Mouse (Mus musculus): Measurements from ENCODE around the gene Hmcn2. TPM values are rescaled to one million over a fixed set of nuclear protein-coding genes. Genes with fewer than 3 reads are reported as not detected.

Gene Hmcn2
- total and polyA plus RNA-seq, 3 experiments = 1.0 to 5.7 (median 2.1) TPM

- peak overlapping the region; percentile 85 for H3K27ac ChIP-seq (ENCODE audit: insufficient read depth, low read depth)
- no peaks in the 10 kb centered on the region for H3K27me3 ChIP-seq (replicated peaks)
- no peaks in the 10 kb centered on the region for H3K9me3 ChIP-seq (replicated peaks; ENCODE audit: low read length)
- peak overlapping the region; percentile 64 to 79 (median 76) for H3K4me3 ChIP-seq (replicated peaks in 1 of 3; ENCODE audit: low read depth in 2 of 3, low read length in 2 of 3, poor library complexity in 1 of 3)
- in situ Hi-C loops (cut with MboI; ENCODE audit: low pct_ligation_motif_present, low pct_unique_long_range_greater_than_20kb, low sequenced_read_pairs) (loop anchor here (25.0 kb wide), 1 partner anchor 392 kb away; no protein-coding TSS in a partner anchor), dilution Hi-C loops (cut with MboI; ENCODE audit: extremely low pct_ligation_motif_present, extremely low pct_unique_long_range_greater_than_20kb, low sequenced_read_pairs) (no loop called here)
- H3K4me2 ChIP-seq (ENCODE audit: insufficient read depth, low read depth, poor library complexity, severe bottlenecking) = peak overlapping the region; percentile 65
- H3K9ac ChIP-seq (ENCODE audit: insufficient read depth, low read depth) = peak overlapping the region; percentile 59
- DNase-seq (ENCODE audit: extremely low read depth) = peak; percentile 77
- peaks cover 5% of the 10 kb centered on the region for H3K79me2 ChIP-seq (replicated peaks; ENCODE audit: control insufficient read depth, extremely low read depth, insufficient read depth, poor library complexity, severe bottlenecking)
- peaks cover 27 to 75% of the 10 kb centered on the region in 2 experiments for H3K4me1 ChIP-seq (ENCODE audit: control insufficient read depth in 1 of 2, insufficient read depth in 2 of 2)
- TF ChIP-seq SMC3 (IDR thresholded peaks at IDR 0.05; ENCODE audit: low read depth, low read length) (no peak), TCF12 (IDR thresholded peaks at IDR 0.05; ENCODE audit: low read depth, low read length) (0 out of 2 replicates have a peak, but pooled peaks have one; percentile 57), PAX5 (IDR thresholded peaks at IDR 0.05; ENCODE audit: low read length) (no peak), NELFE (IDR thresholded peaks at IDR 0.05; ENCODE audit: low read depth, low read length) (no peak), ETS1 (conservative IDR thresholded peaks at IDR 0.05; ENCODE audit: low read depth, low read length) (peak; percentile 56; the same call in 1 of the 2 replicates), NRF1 (IDR thresholded peaks at IDR 0.05; ENCODE audit: low read depth, low read length) (no peak), KAT2A (IDR thresholded peaks at IDR 0.05; ENCODE audit: insufficient replicate concordance, low read length) (no peak), ELF1 (IDR thresholded peaks at IDR 0.05; ENCODE audit: low read depth, low read length) (no peak), HCFC1 (IDR thresholded peaks at IDR 0.05; ENCODE audit: low read depth, low read length) (no peak), MAFK (IDR thresholded peaks at IDR 0.05; ENCODE audit: insufficient replicate concordance, low read length) (no peak), JUN (IDR thresholded peaks at IDR 0.05; ENCODE audit: insufficient read depth, low read depth, low read length) (no peak), E2F4 (IDR thresholded peaks at IDR 0.05; ENCODE audit: insufficient replicate concordance, low read depth, low read length) (no peak), POLR2A (IDR thresholded peaks at IDR 0.05; ENCODE audit: low read depth, low read length) (peak; percentile 36; the same call in 1 of the 2 replicates), MXI1 (IDR thresholded peaks at IDR 0.05; ENCODE audit: low read depth, low read length) (peak; percentile 89), USF2 (conservative IDR thresholded peaks at IDR 0.05; ENCODE audit: low read depth, low read length) (no peak), CTCF (conservative IDR thresholded peaks at IDR 0.05 in 1 of 2, IDR thresholded peaks at IDR 0.05 in 1 of 2; ENCODE audit: low read depth in 2 of 2, low read length in 2 of 2) (no peak), MAX (IDR thresholded peaks at IDR 0.05; ENCODE audit: low read length) (peak; percentile 42; the same call in 1 of the 2 replicates), IRF4 (IDR thresholded peaks at IDR 0.05; ENCODE audit: low read depth, low read length) (peak; percentile 70; the same call in 1 of the 2 replicates), MEF2A (IDR thresholded peaks at IDR 0.05; ENCODE audit: borderline replicate concordance, low read depth, low read length) (no peak), RCOR1 (conservative IDR thresholded peaks at IDR 0.05; ENCODE audit: low read depth, low read length) (no peak), ZC3H11A (IDR thresholded peaks at IDR 0.05; ENCODE audit: low read depth, low read length) (no peak), ZKSCAN1 (IDR thresholded peaks at IDR 0.05; ENCODE audit: borderline replicate concordance, low read depth, low read length) (no peak), ZMIZ1 (IDR thresholded peaks at IDR 0.05; ENCODE audit: low read depth, low read length) (0 out of 2 replicates have a peak, but pooled peaks have one; percentile 19), ZNF384 (IDR thresholded peaks at IDR 0.05; ENCODE audit: low read depth, low read length) (no peak), EP300 (IDR thresholded peaks at IDR 0.05; ENCODE audit: low read length) (no peak), CHD2 (IDR thresholded peaks at IDR 0.05; ENCODE audit: low read length) (no peak), GABPA (IDR thresholded peaks at IDR 0.05; ENCODE audit: insufficient replicate concordance, low read depth, low read length) (no peak), BHLHE40 (IDR thresholded peaks at IDR 0.05; ENCODE audit: low read depth, low read length) (no peak; the same call in 1 of the 2 replicates), MAZ (IDR thresholded peaks at IDR 0.05; ENCODE audit: low read depth, low read length) (no peak), USF1 (IDR thresholded peaks at IDR 0.05; ENCODE audit: low read depth, low read length) (peak; percentile 34), POLR2AphosphoS2 (IDR thresholded peaks at IDR 0.05; ENCODE audit: low read depth, low read length) (no peak), CHD1 (IDR thresholded peaks at IDR 0.05; ENCODE audit: low read depth, low read length) (peak; percentile 90), MYC (IDR thresholded peaks at IDR 0.05; ENCODE audit: low read depth, low read length) (no peak), JUND (conservative IDR thresholded peaks at IDR 0.05; ENCODE audit: low read depth, low read length) (no peak), RAD21 (IDR thresholded peaks at IDR 0.05; ENCODE audit: low read depth, low read length) (no peak), SIN3A (IDR thresholded peaks at IDR 0.05; ENCODE audit: low read length) (peak; percentile 71; the same call in 1 of the 2 replicates), UBTF (IDR thresholded peaks at IDR 0.05; ENCODE audit: low read depth, low read length) (no peak), TBP (conservative IDR thresholded peaks at IDR 0.05; ENCODE audit: low read depth, low read length) (no peak)
- peaks cover 12 to 61% of the 10 kb centered on the region in 2 experiments for H3K36me3 ChIP-seq (replicated peaks in 1 of 2; ENCODE audit: control insufficient read depth in 1 of 2, insufficient read depth in 1 of 2, low read length in 1 of 2)
These were observed 140.1 kb downstream of the Hmcn2 start for GRCm38 (mm10) chr2:31454280-31454679.
